Mouse (Mus musculus) retina, adult 2 months (tissue): Measurements from ENCODE around the gene Gm4353.

ENCODE experiments used
- DNase-seq: peaks from one replicate; pipeline ENCODE4 v3.0.0-alpha.2; 2012; ENCODE audit warnings: low read depth, low spot score

Gene Gm4353

DNA sequence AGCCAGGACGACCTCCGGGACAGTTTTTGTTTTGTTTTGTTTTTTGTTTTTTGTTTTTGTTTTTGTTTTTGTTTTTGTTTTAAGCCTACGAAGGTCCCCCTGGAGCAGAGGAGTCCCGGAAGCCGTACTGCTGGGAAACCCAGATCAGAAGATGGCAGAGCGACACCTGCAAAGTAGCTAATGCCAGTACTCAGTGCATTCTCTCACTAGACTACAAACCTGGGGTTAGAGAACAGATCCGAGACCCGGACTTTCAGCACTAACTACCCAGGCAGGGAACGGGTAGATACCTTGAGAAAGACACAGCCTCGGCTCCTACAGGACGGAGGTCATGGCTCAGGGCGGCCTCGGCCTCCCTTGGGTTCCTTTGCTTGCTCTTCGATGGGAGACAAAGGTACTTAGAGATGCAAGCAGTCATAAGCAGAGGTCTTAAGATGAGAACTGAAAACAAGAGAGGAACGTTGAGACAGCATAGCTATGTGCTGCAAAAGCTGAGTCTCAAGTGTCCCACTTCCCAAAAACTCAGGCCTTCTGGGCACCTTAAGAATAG, 43.9 kb downstream of the Gm4353 start:
- no peak for DNase-seq

DNA sequence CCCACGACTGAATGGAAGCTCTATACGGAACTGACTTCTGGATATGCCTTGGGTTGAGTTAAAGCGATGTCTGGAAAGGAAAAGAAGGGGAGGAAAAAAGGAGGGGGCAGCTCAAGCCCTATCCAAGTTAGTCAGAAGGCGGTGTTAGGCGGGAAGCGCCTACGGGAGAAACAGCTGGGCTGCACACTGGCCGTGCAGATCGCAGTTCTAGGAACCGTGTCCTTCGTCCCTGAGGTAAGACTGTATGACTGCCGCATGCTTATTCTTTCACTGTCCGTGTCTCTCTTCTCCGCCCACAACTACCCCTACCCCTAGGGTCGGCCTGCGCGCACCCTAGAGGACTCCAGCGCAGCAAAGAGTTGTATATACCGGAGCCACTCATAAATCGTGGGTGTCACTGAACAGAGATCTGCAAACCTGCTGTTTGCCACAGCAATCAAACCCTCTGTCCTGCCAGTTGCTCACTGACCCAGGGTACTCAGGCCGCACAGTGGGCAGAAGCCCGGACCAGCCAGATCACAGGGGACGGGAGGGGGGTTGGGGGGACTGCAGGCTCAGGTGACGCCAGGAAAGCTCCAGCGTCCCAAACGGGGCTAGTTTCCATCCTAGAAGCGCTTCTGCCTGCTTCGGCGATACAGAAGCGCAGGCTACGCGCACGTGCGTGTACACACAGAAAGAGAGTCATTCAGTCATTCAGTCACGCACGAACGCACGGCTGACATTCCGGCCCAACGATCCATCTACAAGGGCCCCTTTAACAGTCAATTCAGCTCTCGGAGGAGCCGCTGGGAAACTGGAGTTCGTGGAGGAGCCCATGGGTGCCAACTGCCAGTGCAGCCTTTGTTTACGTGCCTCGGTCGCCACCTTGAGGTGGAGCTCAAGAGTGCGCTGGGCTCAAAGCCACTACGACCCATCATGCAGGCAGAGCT, 44.6 kb downstream of the Gm4353 start:
- DNase-seq, result peak; percentile 57

DNA sequence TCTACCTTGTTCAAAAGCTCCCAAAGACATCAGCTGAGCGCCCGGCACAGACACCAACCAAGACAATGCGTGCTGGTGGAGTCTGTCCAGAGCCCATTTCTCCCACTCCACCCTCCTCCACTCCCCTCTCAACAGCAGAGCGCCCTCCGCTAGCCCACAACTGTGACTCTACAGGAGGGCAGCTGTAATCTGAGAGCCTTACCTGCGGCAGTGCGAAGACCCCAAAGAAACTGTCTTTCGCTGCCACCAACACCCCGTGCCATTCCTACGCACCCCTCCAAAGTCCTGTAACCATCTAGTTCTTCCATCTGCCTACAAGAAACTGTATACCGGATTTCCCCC, 45.3 kb downstream of the Gm4353 start, which contains the start of gene 1110004F10Rik:
Gene 1110004F10Rik, plus strand, starts transcription at position 202 of the 342 bp plus-strand sequence.
- no peak for DNase-seq

DNA sequence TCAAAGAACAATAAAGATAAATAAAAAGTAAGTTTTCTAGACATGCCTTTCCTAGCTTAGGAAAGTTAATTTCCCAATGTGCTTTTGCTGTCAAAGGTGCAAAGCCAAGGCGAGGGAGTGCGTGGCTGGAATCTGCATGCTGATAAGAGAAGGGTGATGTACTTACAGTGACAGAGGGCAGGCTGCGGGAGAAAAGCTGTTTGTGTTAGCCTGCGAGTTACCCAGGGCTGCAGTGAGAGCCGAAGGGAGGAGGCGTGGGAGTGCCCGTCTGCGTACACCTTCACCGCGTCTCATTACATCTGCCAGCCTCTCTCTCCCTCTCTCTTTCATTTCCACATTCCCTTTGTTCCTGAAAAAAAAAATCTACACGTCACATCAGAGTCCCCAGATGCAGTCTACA, 45.9 kb downstream of the Gm4353 start, which contains the start of gene Sox6:
Gene Sox6, minus strand, starts transcription at position 286 of the 400 bp plus-strand sequence.
- no peak for DNase-seq

DNA sequence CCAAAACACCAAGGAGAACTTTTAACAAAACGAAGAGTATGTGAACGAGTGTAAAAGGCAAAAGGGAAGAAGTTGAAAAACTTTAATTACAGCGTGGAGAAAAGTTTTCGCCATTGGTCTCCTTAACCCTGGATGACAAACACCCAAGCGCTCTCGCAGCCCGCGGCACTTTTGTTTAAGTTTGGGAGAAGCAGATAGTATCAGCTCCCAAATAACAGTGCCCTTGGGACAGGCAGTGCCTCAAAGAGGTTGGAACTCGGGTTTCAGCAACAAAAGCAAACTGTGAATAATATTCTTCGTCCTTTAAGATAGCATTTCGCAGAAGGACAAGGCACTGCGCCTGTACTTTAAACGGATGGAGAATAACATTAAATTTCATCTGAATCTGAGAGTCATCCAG, 46.4 kb downstream of the Gm4353 start:
- no peak for DNase-seq

DNA sequence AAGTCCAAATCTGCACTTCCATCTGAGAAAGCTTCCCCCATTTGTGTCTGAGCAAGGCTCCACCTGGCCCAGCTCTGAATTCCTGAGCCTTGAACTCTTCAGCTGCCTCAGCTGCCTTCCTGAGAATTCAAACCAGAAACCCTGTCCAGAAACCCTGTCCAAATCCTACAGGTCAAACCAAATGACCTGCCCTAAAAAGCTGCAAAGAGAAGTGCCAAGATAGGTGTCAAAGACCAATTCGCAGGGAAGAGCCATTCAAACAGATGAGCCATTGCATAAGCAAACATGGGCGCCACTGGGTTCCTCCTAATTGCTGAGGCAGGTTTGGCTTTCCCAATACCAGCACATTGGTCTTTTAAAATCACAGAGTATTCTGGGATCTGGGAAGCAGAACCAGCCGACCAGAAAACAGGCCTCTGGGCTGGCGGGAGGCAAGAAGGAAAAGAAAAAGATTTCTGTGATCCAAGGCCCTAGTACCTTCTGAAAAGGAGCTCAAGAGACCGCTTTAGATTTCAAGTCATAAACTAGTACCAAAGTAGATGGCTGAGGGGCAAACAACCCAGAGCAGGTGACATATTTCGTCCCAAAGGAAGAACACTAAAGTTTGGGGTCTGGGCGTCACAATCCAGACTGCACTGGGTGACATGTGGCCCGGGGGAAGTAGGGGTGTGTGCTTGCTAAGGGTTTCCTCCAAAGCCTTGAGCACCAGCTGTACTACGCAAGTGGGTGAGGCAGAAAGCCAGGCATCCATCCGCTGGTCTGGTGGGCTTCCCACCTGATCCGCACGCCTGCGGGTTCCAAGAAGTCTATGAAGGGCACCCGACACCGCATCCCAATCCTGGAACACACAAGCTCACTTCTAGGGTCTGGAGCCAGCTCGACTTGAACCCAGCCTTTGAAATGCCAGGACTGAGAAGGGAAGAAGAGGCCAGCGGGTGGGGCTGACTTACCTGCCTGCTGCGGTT, 47.6 kb downstream of the Gm4353 start:
- DNase-seq, result no peak

DNA sequence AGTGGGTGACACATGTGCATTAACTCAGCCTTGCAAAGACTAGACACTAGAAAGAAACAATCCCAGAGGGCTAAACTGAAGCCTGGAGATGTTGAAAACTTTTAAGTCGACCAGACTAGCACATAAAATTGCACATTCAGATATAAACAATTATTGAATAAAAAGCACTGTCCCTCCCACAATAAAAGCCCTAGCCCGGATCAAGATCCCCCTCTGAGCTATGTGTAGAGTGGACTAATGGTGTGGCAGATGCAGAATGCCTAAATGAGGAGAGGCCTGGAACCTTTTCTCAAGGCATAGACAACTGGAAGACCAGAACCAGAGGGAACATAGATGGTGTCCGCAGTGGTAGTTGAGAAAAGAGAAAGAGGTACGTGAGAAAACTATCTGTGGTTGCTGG, 48.9 kb downstream of the Gm4353 start:
- no peak for DNase-seq

DNA sequence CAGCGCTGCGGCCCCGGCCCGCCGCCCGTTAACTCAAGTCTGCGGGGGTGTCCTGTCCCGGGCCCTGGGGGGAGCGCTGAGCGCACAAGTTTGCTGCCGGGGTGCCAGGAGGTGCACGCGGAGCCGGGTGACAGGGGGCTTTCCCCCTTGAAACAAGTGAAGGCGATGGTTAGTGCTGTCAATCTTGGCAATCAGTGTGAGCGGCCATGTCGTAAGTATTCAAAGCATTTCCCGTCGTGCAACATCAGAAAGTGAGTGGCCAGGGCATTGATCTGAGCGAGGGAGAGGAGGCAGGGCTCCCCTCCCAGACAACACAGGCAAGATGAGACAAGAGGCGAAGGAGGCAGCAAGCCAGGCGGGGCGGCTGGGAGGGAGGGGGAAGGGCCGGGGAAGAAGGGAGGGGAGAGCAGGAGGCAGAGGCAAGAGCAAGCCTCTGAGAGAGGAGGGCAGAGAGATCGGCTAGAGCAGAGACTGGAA, 50.1 kb downstream of the Gm4353 start:
- DNase-seq, result no peak

DNA sequence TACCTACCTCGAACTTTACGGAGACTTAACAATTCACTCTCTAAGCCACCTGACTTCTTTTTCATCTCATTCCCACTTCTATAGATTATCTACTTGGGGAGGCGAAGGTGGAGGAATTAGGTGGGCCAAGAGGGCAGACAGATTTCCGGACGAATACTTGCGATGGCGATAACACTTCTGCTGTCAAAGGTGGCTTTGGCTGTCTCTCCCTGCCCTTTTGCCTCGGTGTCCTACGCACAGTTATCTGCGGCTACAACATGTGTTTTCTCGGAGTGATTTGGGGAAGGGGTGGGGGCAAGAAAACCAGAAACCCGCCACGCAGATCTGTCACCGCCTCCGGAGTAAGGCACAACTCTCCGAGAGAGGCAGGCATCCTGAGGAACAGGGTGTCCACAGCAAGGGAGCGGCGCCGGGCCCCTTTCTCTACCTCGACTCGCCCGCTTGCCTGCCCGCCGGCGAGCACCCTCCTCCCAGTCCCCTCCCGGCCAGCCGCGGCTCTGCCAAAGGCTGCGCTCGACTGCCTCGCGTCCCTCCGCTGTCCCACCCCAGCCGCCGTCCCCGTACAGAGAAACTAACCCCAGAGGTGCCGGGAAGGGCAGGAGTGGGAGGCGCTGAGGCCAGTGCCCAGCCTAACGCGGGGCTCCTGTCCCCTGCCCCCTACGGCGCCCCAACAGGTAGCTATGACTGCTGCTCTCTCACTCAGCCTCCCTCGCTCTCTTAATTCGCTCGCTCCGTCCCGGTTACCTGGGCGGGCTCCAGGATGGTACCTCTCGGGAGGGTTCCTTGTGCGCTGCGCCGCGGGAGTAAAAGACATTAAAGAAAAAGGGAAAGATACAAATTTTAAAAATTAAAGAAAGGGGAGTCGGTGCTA, 50.8 kb downstream of the Gm4353 start:
- DNase-seq, result no peak
